Mouse (Mus musculus): ENCODE data around the gene Gnpnat1.

- TF ChIP-seq CTCF (IDR thresholded peaks at IDR 0.05; ENCODE audit: borderline replicate concordance, insufficient read depth, low read depth, low read length) (no peak), POLR2A (IDR thresholded peaks at IDR 0.05; ENCODE audit: borderline replicate concordance, insufficient read depth, low read length) (no peak)
These were observed 40.7 kb upstream of the Gnpnat1 start for GRCm38 (mm10) chr14:45445445-45445844.
